Mouse (Mus musculus) liver, embryonic 14.5 days (tissue): ENCODE results near the gene Hipk2.

ENCODE experiments used
- CTCF ChIP-seq: IDR thresholded peaks from 2 replicates; pipeline ENCODE4 v1.5.1; 2016; ENCODE audit warnings: antibody characterized with exemption, low read depth, control low read depth
- EP300 ChIP-seq: IDR thresholded peaks from 2 replicates; pipeline ENCODE4 v1.6.1; 2016; ENCODE audit warnings: antibody characterized with exemption, low read depth

DNA sequence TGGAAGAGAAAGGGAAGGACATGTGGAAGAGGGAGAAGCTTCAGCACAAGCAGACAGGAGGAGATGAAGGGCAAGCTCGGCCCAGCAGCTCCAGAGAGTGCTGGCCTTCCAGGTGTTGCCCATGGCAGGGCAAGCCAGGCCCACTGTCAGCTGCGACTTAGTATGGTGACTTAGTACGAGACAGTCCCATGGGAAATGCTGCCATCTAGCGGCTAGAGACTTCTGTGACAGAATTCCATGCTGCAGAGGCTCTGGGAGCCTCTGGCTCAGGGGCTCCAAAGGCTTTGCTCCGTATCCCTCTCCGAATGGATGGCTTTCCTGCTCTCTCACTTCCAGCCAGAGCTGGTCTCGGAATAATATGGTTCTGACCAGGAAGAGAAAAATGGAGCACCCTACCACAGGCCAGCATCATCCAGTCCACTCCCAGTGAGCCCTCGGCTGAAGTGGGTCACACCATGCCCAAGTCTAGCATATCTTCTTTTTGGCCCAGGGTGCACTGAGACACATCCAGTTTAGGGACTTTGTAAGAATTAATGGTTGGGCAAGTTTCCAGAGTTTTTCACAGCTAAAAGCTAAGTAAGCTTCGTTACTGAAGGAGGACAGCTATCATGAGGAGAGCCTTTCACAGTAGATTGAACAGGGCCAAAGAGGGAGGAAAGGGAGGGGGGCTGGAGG is 180.4 kb downstream of the Hipk2 start:
- no peak for TF ChIP-seq EP300
- peak; percentile 90 for TF ChIP-seq CTCF
